Mouse (Mus musculus) cerebellum, adult 9-10 months (tissue): Measurements from ENCODE around the gene Rspo4.

Experiments
- DNase-seq: peaks from one replicate; pipeline ENCODE4 v3.0.0; 2022

Rspo4 gene

DNA sequence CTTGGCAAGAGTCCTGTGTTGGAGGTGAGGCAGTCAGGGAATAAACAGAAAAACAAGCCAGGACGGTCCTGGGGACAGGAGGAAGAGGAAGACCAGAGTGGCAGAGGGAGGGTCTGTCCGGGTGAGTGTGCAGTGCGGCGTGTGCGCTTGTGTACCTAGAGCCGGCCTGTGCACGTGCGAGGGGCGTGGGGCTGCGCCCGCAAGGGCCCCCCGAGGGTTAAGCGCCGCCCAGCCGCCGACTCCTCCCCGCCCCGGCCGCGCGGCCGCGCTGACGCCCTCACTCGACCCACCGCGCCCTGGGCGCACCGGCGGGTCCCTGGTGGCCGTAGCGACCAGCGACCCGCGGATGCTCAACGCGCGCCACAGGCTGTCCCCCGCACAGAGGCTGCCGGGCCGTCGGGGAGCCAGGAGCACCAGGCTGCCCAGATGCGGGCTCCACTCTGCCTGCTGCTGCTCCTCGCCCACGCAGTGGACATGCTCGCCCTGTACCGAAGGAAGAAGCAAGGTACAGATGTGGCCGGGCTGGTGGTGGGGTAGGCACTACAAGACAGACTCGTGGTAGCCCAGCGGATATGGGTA, at the start of gene Rspo4:
Gene Rspo4 (plus strand): TSS at position 280 of the 579 bp plus-strand sequence.
- no peak for DNase-seq

DNA sequence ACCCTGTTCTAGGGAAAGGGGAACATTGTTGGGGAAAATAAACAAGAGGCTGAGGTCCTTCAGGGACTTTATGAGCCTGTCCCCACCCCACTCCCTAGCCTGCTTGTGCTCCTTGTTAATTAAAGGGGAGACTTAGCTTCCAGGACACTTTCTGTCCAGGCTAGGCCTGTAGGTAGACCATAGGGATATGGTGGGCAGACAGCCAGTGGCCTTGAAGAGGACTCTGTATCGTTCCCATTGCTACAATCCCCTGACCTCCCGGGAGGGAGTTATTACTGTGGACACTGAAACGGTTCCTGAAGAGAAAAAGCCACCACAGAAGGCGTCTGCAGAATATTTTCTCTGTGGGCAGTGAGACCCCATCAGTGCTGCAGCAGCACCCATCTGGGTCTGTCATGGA, 27.1 kb upstream of the Rspo4 start:
- no peak for DNase-seq

DNA sequence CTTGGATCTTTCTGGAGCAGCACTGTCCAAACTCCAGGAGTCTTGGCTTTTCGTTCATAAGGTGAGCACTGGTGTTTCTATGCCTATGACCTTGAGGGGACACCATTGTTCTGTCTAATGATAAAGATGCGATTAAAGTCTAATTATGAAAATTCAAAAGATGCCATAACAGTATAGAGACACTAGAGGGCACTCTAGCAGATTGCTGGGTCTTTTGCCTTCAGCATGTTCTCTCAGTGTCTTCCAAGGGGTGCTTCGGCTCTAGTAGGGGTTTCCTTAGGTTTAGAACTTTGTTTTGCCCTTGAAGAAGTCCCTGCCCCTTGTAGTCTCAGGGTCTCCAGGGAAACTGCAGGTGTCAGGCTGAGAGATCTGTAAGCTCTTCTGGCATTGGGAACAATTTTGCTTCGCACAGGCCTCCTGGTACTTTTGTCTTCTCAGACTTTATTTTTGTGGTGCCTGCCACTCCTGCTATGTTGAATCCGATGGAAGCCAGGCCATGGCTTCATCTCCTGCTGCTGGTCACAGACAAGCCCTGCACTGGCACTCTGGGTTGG, 19.6 kb downstream of the Rspo4 start:
- no peak for DNase-seq

DNA sequence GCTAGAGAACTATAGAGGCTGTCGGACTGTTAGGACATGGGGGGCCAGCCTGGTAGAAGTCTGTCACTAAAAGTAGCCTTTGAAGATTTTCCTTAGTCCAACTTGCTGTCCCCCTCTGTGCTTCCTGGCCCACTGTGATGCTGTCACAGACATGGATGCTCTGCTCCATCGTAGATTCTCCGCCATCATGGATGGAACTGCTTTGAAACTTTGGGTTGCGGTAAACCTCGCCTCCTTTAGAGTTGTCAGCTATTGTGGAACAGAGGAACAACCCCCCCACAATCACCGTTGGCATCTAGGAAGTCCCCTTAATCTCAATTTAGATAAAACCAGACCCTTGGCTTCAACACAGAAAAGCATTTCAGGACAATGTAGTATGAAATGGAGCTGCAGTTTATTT, 22.2 kb downstream of the Rspo4 start:
- DNase-seq: no peak

GRCm38 (mm10) chr2:151866487-151866886, 23.8 kb downstream of the Rspo4 start:
- peak; percentile 29 for DNase-seq

DNA sequence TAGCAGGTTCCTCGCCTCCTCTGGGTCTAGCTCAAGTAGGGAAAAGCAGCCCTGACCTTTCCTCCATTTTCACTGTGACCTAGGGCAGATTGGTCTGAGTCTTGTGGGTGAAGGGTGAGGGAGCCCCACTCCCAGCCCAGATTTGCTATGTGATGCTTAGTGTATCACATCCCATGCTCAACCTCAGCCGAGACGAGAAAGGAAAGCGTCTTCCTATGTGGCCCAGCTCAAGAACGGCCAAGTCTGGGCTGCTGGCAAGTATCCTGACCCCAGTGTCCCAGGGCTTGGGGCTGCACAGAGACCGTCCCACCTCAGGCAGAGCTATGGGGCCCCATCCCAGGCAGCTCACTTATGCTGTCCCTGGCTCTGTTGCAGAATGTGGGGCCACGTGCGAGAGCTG, 25.5 kb downstream of the Rspo4 start:
- DNase-seq: no peak

DNA sequence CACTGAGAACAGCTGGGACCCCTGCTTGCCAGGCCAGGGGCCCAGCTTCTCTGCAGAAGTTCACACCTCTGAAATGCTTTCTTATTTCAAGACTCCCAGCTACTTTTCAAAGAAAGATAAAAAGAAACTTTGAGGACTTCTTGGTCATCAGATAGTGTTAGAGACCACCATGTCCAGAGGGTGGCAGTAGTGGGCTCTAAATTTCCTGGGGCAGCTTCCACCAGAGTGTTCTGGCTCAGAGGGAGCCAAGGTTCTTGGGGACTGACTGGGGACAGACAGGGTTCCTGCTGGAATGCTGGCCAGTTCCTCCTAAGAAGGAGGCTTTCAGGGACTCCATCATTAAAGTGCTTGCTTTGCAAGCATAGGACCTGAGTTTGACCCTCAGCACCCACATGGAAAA, 31.8 kb downstream of the Rspo4 start:
- no peak for DNase-seq

- DNase-seq: peak; percentile 54
Measured at GRCm38 (mm10) chr2:151876012-151876485, 33.3 kb downstream of the Rspo4 start.

DNA sequence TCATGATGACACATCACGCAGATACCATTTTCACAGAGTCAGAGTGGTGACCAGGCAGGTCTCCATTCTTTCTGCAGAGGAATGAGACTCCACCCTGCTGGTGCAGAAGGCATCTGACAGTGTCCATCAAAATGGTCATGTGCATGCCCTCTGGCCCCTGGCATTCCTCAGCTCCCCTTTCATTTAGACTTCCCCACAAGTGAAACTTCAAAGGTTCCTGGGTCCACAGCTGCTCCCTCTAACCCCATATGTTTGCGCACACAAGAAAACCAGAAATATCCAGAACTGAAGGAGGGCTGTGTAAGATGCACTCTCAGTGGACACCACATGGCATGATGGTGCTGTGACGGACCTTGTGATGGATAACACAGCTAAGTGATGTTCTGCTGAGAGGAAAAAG, 35.9 kb downstream of the Rspo4 start:
- DNase-seq: no peak

DNA sequence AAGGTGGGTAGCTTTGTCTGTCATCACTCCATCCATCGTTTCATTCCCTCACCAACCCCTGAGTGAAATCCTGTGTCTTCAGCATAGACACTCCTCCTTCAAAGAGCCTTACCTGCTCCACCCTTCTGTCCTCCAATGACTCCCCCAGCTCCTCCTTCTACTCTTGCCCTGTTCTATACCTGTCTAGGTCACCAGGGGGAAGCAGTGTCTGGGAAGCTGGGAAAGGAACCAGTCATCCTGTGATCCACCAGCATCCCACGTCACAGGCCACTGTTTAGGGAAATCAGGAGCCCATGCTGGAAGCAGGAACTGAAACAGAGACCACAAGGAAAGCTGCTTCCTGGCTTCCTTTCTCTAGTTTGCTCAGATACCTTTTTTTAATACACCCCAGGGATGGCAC, 37.0 kb downstream of the Rspo4 start:
- DNase-seq: no peak

DNA sequence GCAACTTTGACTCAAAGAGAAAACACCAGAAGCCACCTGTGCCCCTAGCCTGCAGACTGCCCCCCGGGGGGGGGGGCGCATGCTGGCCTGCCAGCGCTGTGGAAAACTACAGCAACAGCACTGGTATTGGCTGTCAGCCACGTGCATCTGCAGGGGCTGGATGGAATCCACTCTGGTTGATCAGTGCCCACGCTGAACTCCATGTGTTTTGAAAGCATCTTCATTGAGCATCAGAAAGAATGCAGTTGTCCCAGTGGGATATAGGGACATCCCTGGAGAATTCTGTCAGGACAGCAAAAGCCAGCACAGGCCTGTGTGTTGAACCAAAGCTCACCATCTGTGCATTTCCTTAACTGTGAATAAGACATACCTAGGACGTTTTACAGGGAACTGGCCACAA, 48.3 kb downstream of the Rspo4 start:
- no peak for DNase-seq

DNA sequence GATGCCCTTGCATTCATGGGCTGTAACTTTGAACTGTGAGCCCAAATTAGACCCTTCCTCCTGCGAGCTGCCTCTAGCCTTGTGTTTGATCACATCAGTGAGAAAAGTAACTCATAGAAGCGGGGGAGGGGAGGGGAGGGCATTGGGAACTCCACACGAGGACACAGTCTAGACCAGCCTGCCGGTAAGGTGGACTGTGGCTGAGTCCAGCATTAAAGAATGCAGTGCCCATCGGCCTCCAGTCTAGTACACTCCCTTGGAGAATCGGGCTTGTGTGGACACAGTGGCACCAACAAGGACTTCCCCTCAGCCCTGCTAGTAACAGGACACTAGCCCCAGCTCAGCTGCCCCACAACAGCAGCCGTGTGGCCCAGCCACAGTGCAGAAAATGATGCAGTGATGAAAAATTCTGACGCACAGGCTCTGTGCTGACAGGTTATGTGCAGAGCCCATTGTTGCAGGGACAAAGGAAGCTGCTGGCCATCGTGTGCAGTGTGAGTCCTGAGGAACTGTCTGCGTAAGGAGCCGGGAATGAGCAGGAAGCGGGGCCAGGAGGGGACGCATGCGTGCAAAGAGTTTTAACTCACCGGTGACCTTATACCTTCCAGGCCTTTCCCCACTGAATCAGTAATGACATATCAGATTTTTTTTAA, 50.5 kb downstream of the Rspo4 start:
- DNase-seq: no peak

DNA sequence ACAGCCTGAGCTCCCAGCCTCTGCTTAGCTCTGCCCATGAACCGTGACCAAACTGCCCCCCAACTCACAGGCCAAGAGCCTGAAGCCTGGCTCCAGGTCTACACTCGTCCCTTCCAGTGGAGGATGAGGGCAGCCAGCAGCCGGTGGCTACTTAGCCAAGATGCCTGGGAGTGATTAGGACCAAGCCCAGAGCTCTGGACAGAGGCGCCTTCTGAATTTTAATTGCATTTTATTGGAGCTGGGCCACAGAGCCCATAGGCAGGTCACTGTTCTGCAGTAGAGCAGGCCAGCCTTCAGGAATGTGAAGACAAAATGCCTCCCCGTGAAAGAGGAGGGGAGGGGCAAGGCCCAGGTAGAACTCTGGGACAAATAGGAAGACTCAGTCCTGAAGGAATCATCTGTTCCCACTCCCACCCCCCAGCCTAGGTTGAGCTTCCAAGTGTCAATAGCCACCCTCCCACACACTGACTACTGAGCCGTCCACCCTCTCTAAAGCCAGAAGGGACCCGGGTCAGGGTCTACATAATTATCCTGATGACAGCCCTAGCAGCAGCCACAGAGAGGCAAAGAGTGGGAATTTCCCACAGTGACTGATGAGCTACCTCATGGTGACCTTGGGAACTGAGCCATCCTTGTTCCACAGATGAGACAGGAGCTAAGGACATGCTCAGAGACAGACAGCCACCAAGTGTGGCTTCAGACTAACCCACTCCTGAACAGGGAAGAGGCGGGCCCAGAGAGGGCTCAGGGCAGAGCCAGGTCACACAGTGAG, 51.7 kb downstream of the Rspo4 start:
- DNase-seq: no peak

- no peak for DNase-seq
Measured at GRCm38 (mm10) chr2:151895911-151896310, 53.2 kb downstream of the Rspo4 start.

- no peak for DNase-seq
Measured at GRCm38 (mm10) chr2:151898106-151898505, 55.4 kb downstream of the Rspo4 start.

GRCm38 (mm10) chr2:151900845-151901244, 58.1 kb downstream of the Rspo4 start:
- DNase-seq: no peak

- no peak for DNase-seq
Measured at GRCm38 (mm10) chr2:151903267-151903666, 60.5 kb downstream of the Rspo4 start.

DNA sequence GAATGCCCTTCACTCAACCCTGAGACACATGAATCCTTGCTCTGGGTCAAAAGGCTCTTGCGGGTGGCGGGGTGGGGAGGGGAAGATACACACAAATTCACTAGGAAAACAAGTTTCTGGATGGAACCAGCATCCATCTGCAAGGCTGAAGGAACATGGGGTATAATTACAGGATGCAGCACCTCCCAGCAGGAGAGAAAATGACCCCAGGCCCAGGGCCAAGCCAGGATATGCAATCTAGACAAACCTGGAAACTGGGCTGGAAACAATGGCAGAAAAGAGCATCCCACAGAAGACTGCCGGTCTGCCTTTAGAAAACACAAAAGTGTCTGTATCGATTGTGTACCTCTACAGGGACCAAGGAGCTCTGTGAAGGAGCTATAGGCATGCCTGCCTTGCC, 61.2 kb downstream of the Rspo4 start:
- DNase-seq: no peak

DNA sequence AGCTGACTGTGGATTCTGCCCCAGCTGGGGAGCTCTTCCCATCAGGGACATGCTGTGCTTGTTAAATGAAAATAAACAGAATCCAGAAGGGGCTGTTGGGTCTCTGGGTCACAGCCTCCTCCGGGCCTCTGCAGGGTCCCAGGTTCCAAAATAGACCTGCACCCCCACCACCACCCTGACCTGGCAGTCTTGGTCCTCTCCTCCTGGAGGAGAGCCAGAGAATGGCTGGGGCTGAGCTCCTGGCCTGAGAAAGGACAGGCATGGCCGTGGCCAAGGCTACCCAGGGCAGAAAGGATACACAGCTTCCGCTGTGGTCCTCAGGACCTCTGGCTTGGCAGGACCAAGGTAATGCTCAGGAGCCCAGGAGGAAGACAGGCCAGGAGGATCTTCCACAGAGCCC, 61.9 kb downstream of the Rspo4 start:
- no peak for DNase-seq

- no peak for DNase-seq
Measured at GRCm38 (mm10) chr2:151907020-151907419, 64.3 kb downstream of the Rspo4 start.

DNA sequence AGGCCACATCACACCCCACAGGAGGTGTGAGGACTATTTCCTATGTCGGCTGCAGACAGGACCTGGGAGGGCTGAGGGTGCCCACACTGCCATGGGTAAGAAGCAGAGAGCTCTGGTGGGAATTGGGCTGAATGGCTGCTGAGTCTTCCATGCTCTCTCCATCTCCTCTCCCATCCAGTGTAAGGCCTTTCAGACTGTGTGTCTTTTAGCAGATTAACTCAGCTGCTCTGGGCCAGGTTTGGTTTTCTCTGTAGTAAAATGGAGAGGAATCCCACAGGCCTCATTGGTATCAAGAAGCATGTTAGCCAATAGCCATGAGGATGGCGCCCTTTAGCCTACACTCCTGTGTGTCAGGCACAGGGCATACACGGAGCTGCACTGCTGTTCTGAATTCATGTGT, 66.7 kb downstream of the Rspo4 start:
- no peak for DNase-seq

DNA sequence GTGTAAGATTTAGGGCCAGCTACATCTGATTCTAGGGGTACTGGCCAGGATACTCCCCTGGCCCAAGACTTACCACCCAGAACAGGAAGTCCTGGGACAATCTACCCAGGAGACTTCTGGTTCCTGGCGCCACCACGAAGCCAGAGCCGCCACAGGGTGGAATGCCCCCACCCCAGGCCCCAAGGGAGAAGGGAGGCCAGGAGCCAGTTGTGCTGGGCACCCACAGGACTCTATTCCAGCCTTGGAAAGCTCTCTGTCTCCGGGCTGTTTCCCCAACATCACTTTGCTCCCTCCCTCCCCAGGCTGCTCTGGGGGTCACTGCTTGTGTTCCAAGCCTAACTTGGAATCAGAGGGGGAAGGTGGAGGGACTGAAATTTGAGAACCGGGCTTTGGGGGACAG, 67.8 kb downstream of the Rspo4 start:
- no peak for DNase-seq

- DNase-seq: no peak
Measured at GRCm38 (mm10) chr2:151910919-151911500, 68.3 kb downstream of the Rspo4 start, which contains the start of gene Angpt4. Angpt4 (plus strand) TSS chr2:151911210.
